Mouse (Mus musculus): ENCODE measurements around the gene Gca. TPM values are rescaled to one million over a fixed set of nuclear protein-coding genes. Genes with fewer than 3 reads are reported as not detected.

Gca gene
- polyA plus RNA-seq, 1 experiment from 2014 or later: 3.9 TPM

DNA sequence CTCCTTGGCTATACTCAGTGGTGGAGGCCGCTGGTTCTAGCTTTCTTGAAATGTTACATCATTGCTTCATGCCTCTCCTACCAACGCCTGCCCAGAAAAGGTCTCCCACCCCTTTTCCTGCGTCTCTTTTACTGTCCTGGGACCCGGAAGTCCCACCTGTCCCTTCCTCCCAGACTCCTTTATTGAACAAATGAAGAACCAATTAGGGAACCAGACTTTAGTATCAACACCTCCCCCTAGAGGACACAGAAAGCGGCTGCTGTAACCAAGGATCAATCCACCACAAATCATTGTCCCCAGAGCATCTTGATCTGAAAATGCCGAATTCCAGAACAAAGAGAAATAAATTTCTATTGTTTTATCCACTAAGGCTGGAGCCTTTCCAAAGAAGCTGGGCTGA is 3.5 kb upstream of the Gca start:
- H3K4me3 ChIP-seq (ENCODE audit: low read depth, low read length): no peak overlapping the region
- H3K4me1 ChIP-seq (ENCODE audit: control insufficient read depth, insufficient read depth, low read length): peaks cover 2% of the 10 kb centered on the region; the same call in 1 of the 2 replicates
- H3K27ac ChIP-seq (ENCODE audit: low read length): no peak overlapping the region
- no peaks in the 10 kb centered on the region for H3K27me3 ChIP-seq (ENCODE audit: control insufficient read depth, insufficient read depth, low read depth, low read length)
- H3K36me3 ChIP-seq (ENCODE audit: control insufficient read depth, insufficient read depth, low read length): no peaks in the 10 kb centered on the region
- no peaks in the 10 kb centered on the region for H3K9me3 ChIP-seq (replicated peaks; ENCODE audit: control insufficient read depth, low read length, poor library complexity, severe bottlenecking)
- 58% methylated on average over 6 of the region's 6 CpGs for WGBS
- H3K4me2 ChIP-seq (ENCODE audit: low read length): no peak overlapping the region
- ATAC-seq: no peak
- H3K9ac ChIP-seq (ENCODE audit: low read depth, low read length): no peak overlapping the region

GRCm38 (mm10) chr2:62662560-62662959 is 1.5 kb upstream of the Gca start:
- Histone ChIP-seq H3K27ac (ENCODE audit: low read length) (no peak overlapping the region), H3K27me3 (ENCODE audit: control insufficient read depth, insufficient read depth, low read depth, low read length) (no peaks in the 10 kb centered on the region), H3K9me3 (replicated peaks; ENCODE audit: control insufficient read depth, low read length, poor library complexity, severe bottlenecking) (no peaks in the 10 kb centered on the region), H3K9ac (ENCODE audit: low read depth, low read length) (no peak overlapping the region), H3K4me1 (ENCODE audit: control insufficient read depth, insufficient read depth, low read length) (peaks cover 2% of the 10 kb centered on the region; the same call in 1 of the 2 replicates), H3K4me3 (ENCODE audit: low read depth, low read length) (no peak overlapping the region), H3K36me3 (ENCODE audit: control insufficient read depth, insufficient read depth, low read length) (no peaks in the 10 kb centered on the region), H3K4me2 (ENCODE audit: low read length) (no peak overlapping the region)
- WGBS: 75% methylated on average over 3 of the region's 3 CpGs
- ATAC-seq: no peak

- WGBS: 58% methylated on average over 7 of the region's 7 CpGs
- H3K36me3 ChIP-seq (ENCODE audit: control insufficient read depth, insufficient read depth, low read length): no peaks in the 10 kb centered on the region
- peaks cover 2% of the 10 kb centered on the region; the same call in 1 of the 2 replicates for H3K4me1 ChIP-seq (ENCODE audit: control insufficient read depth, insufficient read depth, low read length)
- H3K27ac ChIP-seq (ENCODE audit: low read length): no peak overlapping the region
- ATAC-seq: no peak
- peak overlapping the region; percentile 98 for H3K4me2 ChIP-seq (ENCODE audit: low read length)
- H3K4me3 ChIP-seq (ENCODE audit: low read depth, low read length): peak overlapping the region; percentile 79; the same call in 1 of the 2 replicates
- H3K9me3 ChIP-seq (replicated peaks; ENCODE audit: control insufficient read depth, low read length, poor library complexity, severe bottlenecking): no peaks in the 10 kb centered on the region
- H3K9ac ChIP-seq (ENCODE audit: low read depth, low read length): no peak overlapping the region
- no peaks in the 10 kb centered on the region for H3K27me3 ChIP-seq (ENCODE audit: control insufficient read depth, insufficient read depth, low read depth, low read length)
These were observed 754 bp downstream of the Gca start for GRCm38 (mm10) chr2:62664839-62665238.

DNA sequence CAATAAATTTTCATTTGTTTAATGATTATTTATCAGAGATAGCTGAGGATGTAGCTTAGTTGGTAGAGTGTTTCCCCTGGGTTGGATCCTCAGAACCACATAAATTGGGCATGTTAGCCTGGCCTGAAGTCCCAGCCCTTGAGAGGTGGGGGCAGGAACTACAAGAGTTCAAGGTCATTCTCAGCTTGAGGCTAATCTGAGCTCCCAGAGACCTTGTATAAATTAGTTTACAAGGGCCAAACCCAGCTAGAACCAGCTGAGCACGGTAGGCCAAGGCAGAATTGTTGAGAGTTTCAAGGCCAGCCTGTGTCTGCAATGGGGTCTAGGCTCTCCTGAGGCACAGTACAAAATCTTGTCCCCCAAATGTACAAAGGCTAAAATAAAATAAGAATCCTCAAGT is 1.5 kb downstream of the Gca start:
- ATAC-seq: no peak
- H3K4me2 ChIP-seq (ENCODE audit: low read length): no peak overlapping the region
- no peaks in the 10 kb centered on the region for H3K9me3 ChIP-seq (replicated peaks; ENCODE audit: control insufficient read depth, low read length, poor library complexity, severe bottlenecking)
- no peaks in the 10 kb centered on the region for H3K36me3 ChIP-seq (ENCODE audit: control insufficient read depth, insufficient read depth, low read length)
- no peak overlapping the region for H3K27ac ChIP-seq (ENCODE audit: low read length)
- no peak overlapping the region for H3K4me3 ChIP-seq (ENCODE audit: low read depth, low read length)
- H3K27me3 ChIP-seq (ENCODE audit: control insufficient read depth, insufficient read depth, low read depth, low read length): no peaks in the 10 kb centered on the region
- 38% methylated on average over 1 of the region's 1 CpGs for WGBS
- peaks cover 2% of the 10 kb centered on the region; the same call in 1 of the 2 replicates for H3K4me1 ChIP-seq (ENCODE audit: control insufficient read depth, insufficient read depth, low read length)
- H3K9ac ChIP-seq (ENCODE audit: low read depth, low read length): no peak overlapping the region

- Histone ChIP-seq H3K36me3 (ENCODE audit: control insufficient read depth, insufficient read depth, low read length) (no peaks in the 10 kb centered on the region), H3K4me2 (ENCODE audit: low read length) (no peak overlapping the region), H3K4me3 (ENCODE audit: low read depth, low read length) (no peak overlapping the region), H3K4me1 (ENCODE audit: control insufficient read depth, insufficient read depth, low read length) (no peaks in the 10 kb centered on the region), H3K27me3 (ENCODE audit: control insufficient read depth, insufficient read depth, low read depth, low read length) (no peaks in the 10 kb centered on the region), H3K9me3 (replicated peaks; ENCODE audit: control insufficient read depth, low read length, poor library complexity, severe bottlenecking) (no peaks in the 10 kb centered on the region), H3K27ac (ENCODE audit: low read length) (no peak overlapping the region), H3K9ac (ENCODE audit: low read depth, low read length) (no peak overlapping the region)
- ATAC-seq: no peak
- WGBS: 78% methylated on average over 3 of the region's 3 CpGs
These were observed 5.8 kb downstream of the Gca start for GRCm38 (mm10) chr2:62669848-62670247.

DNA sequence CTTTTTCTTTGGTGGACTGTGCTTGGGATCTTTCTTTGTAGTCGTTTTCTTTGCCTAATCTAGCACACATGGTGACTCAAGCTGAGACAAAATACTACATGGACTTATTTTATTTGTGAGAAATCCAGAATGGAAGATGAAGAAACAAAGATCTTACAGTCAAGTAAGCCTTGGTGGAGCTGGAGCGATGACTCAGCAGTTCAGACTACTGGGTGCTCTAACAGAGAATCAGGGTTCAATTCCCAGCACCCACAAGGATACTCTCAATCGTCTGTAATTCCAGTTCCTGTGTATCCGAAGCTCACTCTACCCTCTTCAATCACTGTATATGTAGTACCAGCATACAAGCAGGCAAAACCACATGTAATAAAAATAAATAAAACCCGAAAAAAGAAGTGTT is 6.2 kb downstream of the Gca start:
- H3K27ac ChIP-seq (ENCODE audit: low read length): no peak overlapping the region
- WGBS: 86% methylated on average over 5 of the region's 5 CpGs
- H3K4me1 ChIP-seq (ENCODE audit: control insufficient read depth, insufficient read depth, low read length): no peaks in the 10 kb centered on the region
- ATAC-seq: no peak
- no peak overlapping the region for H3K4me3 ChIP-seq (ENCODE audit: low read depth, low read length)
- no peaks in the 10 kb centered on the region for H3K9me3 ChIP-seq (replicated peaks; ENCODE audit: control insufficient read depth, low read length, poor library complexity, severe bottlenecking)
- no peaks in the 10 kb centered on the region for H3K36me3 ChIP-seq (ENCODE audit: control insufficient read depth, insufficient read depth, low read length)
- no peaks in the 10 kb centered on the region for H3K27me3 ChIP-seq (ENCODE audit: control insufficient read depth, insufficient read depth, low read depth, low read length)
- no peak overlapping the region for H3K9ac ChIP-seq (ENCODE audit: low read depth, low read length)
- no peak overlapping the region for H3K4me2 ChIP-seq (ENCODE audit: low read length)

DNA sequence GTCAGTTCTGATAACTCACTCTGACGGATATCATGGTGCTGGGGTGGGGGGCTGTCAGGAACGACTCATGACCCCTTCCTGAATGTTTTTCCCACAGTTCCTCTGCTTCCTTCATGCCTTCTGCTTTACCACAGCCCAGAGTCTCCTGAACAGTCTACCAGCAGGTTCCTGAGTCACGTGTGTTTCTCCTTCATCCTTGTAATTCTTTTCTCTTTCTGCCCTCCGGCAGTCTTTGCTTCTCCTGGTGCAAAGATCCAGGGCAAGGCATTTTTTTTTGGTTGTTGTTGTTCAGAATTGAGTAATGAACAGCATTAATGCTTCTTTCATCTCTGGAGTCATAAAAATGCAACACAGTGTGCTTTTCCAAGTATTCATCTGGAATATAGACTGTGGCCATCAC is 6.7 kb downstream of the Gca start:
- WGBS: 84% methylated on average over 4 of the region's 4 CpGs

DNA sequence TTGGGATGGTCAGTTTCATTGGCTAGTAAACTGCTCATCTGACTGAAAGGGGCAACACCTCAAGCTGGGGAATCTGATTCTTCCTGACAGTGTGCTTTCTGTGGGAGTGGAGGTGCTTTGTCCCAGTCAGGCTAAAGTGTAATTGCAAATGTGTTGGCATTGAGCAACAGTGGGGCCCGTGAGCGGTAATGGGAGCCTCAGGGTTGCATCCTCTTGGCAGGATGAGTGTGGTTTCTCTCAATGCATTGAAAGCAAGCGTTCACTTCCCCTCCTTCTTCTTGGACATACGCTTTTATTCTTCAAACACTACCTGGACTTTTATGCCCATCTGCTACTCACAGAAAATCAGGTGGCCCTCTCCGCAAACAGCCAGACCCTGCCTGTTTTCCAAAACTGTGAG is 8.7 kb downstream of the Gca start:
- Histone ChIP-seq H3K4me1 (ENCODE audit: control insufficient read depth, insufficient read depth, low read length) (no peaks in the 10 kb centered on the region), H3K36me3 (ENCODE audit: control insufficient read depth, insufficient read depth, low read length) (no peaks in the 10 kb centered on the region), H3K27ac (ENCODE audit: low read length) (no peak overlapping the region), H3K4me2 (ENCODE audit: low read length) (no peak overlapping the region), H3K27me3 (ENCODE audit: control insufficient read depth, insufficient read depth, low read depth, low read length) (no peaks in the 10 kb centered on the region), H3K9ac (ENCODE audit: low read depth, low read length) (no peak overlapping the region), H3K4me3 (ENCODE audit: low read depth, low read length) (no peak overlapping the region), H3K9me3 (replicated peaks; ENCODE audit: control insufficient read depth, low read length, poor library complexity, severe bottlenecking) (no peaks in the 10 kb centered on the region)
- 89% methylated on average over 5 of the region's 5 CpGs for WGBS
- ATAC-seq: no peak

More for the DNA sequence above, 6.7 kb downstream of the Gca start:
- Histone ChIP-seq H3K36me3 (ENCODE audit: control insufficient read depth, insufficient read depth, low read length) (no peaks in the 10 kb centered on the region), H3K9me3 (replicated peaks; ENCODE audit: control insufficient read depth, low read length, poor library complexity, severe bottlenecking) (no peaks in the 10 kb centered on the region), H3K27ac (ENCODE audit: low read length) (no peak overlapping the region), H3K9ac (ENCODE audit: low read depth, low read length) (no peak overlapping the region), H3K4me1 (ENCODE audit: control insufficient read depth, insufficient read depth, low read length) (no peaks in the 10 kb centered on the region), H3K4me3 (ENCODE audit: low read depth, low read length) (no peak overlapping the region), H3K4me2 (ENCODE audit: low read length) (no peak overlapping the region), H3K27me3 (ENCODE audit: control insufficient read depth, insufficient read depth, low read depth, low read length) (no peaks in the 10 kb centered on the region)
- no peak for ATAC-seq

- WGBS: 69% methylated on average over 8 of the region's 8 CpGs
- Histone ChIP-seq H3K27me3 (ENCODE audit: control insufficient read depth, insufficient read depth, low read depth, low read length) (no peaks in the 10 kb centered on the region), H3K4me2 (ENCODE audit: low read length) (no peak overlapping the region), H3K9me3 (replicated peaks; ENCODE audit: control insufficient read depth, low read length, poor library complexity, severe bottlenecking) (no peaks in the 10 kb centered on the region), H3K4me1 (ENCODE audit: control insufficient read depth, insufficient read depth, low read length) (no peaks in the 10 kb centered on the region), H3K9ac (ENCODE audit: low read depth, low read length) (no peak overlapping the region), H3K36me3 (ENCODE audit: control insufficient read depth, insufficient read depth, low read length) (no peaks in the 10 kb centered on the region), H3K4me3 (ENCODE audit: low read depth, low read length) (no peak overlapping the region), H3K27ac (ENCODE audit: low read length) (no peak overlapping the region)
- ATAC-seq: no peak
These were observed 17.6 kb downstream of the Gca start for GRCm38 (mm10) chr2:62681667-62682066.
